Mouse (Mus musculus) MEL-GATA-1-ER (cell line): ENCODE data around the gene Epha8.
A peak's percentile ranks its signal among the peaks of the same experiment; 100 is the strongest.

Experiments
- DNase-seq: peaks from one replicate; pipeline ENCODE4 v3.0.0-alpha.2; 2012; ENCODE audit warnings: low read depth; ENCODE audit errors: extremely low read depth

Gene Epha8

DNA sequence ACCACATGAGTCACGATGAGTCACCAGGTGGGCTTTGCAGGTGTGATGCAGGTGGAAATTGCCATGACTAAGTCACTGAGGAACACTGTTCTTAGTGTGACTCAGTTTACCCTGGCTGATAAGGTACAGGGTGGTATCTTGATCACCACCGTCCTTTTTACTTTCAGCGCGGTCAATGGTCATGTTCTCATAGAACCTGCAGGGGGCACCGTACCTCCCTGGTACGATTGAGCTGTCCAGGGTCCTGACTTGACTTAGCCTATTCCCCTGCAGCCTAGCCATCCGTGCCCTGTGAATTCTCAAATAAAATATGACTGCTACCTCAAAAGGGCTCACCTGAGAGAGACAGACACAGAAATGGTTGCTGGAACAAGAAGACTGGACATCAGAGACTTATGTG, 49.6 kb downstream of the Epha8 start:
- DNase-seq: no peak

DNA sequence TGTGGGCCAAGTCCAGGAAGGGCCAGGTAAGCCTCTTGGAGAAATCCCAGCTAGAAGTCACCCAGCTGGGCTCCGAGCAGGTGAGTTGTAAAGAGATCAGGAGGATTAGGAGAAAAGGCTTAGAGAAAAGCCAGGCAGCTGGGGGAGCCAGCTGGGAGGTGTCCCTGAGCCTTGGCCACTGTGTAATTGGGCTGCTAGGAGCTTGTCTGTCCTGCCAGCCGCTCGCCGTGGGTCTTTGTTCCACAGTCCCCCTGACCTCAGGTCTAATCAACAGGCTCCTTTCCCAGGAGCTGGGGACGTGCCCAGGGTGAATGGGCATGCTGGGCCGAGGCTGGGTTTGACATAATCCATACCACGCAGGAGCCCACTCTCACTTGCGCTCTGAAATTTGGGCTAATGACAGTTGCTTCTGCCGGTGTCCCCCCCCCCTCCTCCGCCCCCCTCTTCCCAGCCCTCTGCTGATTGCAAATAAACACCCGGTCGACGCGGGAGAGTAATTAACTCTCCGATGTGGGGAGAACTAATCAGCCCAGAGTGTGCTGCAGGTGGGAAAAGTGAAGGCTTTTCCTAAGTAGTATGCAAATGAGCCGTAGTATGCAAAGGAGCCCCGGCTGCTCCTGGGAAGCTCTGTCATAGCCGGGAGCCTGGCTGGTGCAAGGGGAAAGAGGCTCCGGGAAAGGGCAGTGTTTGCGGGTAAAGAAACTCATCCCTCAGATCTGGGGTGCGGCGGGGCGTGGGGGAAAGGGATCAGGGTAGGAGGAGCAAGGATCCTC, 51.7 kb downstream of the Epha8 start:
- no peak for DNase-seq

DNA sequence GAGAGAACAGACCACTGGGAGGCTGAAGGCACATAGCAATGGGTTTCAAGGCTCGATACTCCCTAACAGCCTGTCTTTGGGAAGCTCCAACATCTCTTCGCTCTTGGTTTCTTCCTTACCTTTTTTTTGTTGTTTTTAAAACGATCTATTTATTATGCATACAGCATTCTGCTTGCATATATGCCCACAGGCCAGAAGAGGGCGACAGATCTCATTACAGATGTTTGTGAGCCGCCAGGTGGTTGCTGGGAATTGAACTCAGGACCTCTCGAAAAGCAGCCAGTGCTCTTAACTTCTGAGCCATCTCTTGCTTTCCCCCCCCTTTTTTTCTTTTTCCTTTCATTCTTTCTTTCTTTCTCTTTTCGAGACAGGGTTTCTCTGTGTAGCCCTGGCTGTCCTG, 57.5 kb downstream of the Epha8 start:
- no peak for DNase-seq

DNA sequence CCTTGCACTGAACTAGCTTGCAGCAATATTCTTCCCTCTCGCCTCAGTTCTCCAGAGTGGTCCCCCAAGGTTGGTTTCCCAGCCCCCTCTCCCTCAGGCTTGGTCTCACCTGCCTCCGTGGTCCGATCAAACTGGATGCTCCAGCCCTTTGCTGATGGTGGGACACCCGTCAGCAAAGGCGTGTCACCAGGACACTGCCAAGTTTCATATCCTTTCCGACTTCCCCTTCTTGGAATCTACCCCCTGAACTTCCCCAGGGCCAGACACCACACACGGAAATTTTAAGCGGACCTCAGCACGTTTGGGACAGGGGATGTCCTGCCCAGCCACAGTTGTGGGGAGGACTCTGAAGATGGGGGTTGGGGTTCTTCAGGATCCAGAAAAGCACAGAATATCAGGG, 58.0 kb downstream of the Epha8 start, which contains the start of gene C1qa:
C1qa (minus strand) TSS at position 167 of the 400 bp plus-strand sequence.
- DNase-seq: no peak

DNA sequence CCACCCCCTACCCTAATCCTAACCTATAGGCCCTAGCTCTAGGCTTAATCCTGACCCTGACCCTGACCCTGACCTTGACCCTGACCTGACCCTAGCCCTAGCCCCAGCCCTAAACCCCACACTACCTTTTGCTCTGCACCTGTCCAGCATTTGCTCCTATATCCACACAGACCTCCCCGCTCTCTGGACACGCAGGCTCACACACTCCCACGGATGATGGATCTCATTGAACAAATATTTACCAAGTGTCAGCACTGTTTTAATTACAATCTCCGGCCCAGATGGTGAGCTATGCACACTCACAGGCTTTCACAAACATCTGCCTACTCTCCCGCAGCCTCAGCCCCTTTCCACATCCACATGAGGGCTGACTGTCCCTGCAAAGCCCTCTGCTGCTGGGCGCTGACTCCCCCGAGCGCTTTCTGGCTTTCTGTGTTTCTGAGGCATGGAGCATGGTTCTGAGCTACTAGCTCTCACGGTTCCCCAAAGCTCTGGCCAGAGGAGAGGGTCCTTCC, 58.5 kb downstream of the Epha8 start:
- DNase-seq: no peak

DNA sequence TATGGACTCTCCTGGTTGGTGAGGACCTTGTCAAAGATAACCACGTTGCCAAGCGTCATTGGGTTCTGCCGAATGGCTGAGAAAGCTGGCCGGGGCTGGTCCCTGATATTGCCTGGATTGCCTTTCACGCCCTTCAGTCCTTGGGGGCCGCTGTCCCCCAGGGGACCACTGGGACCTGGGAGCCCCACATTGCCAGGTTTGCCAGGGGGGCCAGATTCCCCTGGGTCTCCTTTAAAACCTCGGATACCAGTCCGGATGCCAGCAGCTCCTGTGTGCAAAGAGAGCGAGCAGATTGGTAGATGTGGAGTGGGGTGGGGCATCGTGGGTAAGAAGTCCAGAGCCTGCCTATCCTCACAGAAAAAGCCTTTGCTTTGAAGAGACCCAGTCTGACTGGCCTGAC, 60.2 kb downstream of the Epha8 start:
- DNase-seq: no peak

DNA sequence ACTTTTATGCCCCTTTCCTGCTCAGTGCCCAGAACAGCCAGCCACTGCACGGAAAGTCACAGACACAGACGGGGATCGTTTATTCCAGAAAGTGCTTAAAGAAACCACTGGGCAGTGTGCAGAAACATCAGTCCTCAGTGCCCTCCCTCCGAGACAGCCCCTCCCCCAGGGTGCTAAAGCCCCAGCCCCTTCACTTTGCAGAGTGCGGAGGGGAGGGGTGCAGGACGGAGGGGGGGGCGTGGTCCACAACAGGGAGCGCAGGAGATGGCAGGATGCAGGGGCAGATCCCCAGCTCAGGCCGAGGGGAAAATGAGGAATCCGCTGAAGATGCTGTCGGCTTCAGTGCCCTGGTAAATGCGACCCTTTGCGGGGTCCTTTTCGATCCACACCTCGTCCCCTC, 60.8 kb downstream of the Epha8 start:
- no peak for DNase-seq

DNA sequence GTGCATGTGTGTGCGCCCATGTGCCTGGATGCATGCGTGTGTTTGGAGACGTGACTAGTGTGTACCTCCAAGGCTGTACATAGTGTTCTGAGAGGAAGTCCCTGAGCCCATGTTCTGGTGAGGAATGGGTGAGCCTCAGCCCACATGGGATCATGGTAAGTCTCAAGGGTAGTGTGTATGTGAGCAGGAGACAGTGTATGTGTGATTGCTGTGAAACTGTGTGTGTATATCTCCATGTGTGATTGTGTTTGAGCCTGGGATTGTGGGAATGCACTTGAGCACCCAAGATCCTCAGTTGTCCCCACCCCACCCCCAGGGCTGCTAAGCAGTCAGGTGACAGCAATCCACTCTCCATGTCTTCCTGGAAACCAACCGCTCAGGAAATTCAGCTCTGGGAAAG, 61.8 kb downstream of the Epha8 start:
- no peak for DNase-seq

DNA sequence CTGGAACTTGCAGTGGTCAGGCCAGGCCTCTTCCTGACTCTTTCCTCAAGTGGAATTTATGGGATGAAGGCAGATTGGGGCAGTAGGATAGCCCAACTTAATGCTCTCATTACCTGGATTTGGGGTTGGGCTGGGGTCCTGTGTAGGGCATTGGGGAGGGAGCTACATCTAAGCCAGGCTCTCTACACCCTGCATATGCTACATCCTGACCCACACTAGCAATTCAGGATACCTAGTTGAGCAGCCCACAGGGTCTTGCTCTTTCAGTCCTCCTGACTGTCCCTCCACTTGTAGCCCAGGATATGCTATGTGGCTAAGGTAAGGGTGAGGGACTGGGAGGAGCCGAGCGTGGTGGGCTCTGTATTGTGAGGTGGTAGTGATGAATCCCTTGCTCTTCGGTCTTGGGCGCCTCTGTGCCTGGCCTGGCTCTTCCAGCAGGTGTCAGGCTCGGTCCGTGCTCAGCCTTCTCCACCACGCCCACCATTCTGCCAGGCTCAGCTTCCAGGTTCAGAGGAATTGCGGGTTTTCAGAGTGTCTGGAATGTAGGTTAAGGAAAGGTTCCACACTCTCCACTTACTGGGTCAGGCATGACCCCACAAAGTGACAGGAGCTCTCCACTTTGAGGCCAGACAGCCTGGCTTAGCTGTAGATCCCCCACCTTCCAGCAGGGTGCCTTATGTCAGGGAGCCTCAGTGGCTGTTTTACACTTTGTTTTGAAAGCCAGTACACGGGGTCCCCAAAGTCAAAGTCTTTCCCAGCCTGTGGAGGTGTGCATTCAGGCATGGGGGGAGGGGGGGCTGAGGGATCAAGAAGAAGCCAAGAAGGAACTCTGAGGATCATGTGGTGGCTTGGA, 62.7 kb downstream of the Epha8 start:
- no peak for DNase-seq

DNA sequence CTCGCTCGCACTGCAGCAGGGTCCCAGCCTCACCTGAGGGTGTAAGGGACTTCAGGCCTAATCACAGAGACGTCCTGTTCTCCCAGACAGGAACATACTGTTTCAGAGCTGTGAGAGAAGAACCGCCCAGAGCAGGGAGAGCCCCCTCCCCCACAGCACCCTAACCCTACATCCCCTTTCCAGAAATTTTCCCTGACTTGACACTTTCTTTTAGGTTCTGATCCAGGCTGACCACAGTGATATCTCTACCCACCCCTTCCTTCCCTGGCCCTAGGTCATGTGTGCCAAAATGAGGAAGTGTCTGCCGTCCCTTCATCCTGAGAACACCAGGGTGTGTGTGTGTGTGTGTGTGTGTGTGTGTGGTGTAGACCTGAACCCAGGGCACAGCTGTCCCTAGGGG, 63.8 kb downstream of the Epha8 start, which contains the start of gene C1qc:
C1qc (minus strand) TSS at position 255 of the 400 bp plus-strand sequence.
- DNase-seq: peak; percentile 49

DNA sequence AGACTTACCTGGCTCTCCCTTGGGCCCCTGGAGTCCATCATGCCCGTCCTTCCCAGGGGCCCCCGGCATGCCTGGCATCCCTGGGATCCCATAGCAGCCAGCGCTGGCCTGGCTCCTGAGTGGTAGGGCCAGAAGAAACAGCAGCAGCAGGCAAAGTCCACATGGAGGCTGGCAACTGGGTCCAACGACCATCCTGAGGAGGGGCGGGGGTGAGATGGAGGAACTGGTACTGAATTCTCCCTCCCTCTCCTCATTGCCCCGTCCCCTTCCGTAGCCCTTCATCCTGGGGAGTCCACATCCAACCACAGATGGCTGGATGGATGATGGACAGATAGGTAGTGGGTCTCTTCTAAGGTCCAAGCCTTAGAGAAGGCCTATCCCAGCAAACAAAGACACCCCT, 64.2 kb downstream of the Epha8 start:
- no peak for DNase-seq

DNA sequence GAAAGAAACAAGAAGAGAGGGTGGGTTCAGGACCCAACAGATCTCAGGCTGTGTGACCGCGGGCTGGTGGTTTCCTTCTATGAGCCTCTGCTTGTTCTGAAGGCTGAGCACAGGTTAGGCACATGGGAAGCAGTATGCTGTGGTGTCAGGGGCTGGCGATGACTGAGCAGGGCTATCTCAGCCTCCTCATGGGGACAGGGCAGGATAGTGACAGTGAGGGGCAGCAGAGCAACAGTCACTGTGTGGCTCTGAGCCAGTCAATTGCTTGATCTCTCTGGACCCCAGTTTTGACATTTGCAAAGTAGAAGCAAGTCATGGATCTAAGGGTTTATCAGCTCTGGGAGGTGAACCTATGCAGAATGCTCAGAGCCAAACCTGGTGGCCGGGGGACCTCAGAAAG, 65.5 kb downstream of the Epha8 start:
- no peak for DNase-seq

DNA sequence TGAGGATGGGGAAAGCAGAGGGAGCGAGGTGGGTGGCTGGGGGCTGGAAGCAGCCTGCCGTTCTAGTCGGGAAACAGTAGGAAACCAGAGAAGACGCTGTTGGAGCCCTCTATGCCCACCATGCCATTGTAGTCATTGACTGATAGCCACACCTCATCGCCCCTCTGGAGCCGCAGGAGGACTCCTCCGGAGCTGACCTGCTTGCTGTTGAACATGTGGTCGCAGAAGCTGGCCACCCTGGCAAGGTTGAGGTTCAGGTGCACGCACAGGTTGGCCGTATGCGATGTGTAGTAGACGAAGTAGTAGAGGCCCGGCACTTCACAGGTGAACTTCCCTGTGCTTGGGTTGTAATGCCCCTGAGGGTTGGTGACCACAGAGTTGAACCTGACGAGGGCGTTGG, 66.6 kb downstream of the Epha8 start:
- DNase-seq: no peak

DNA sequence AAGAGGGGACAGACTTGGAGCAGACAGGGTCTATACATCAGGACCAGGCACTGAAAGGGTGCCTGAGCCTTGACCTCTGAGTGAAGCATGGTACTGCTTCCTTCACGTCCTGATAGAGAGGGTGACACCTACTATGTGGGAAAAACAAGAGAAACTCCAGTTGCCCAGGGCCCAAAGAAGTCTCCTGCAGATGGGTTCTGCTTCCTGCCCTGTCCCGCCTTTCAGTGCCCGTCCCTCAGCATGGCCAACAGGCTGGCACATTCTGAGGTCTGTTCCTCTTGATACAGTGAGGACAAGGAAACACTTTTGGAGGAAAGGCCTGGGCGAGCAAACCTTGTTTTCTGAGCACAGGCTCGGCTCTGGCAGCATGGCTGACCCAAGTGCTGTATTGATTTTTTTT, 68.9 kb downstream of the Epha8 start:
- no peak for DNase-seq

DNA sequence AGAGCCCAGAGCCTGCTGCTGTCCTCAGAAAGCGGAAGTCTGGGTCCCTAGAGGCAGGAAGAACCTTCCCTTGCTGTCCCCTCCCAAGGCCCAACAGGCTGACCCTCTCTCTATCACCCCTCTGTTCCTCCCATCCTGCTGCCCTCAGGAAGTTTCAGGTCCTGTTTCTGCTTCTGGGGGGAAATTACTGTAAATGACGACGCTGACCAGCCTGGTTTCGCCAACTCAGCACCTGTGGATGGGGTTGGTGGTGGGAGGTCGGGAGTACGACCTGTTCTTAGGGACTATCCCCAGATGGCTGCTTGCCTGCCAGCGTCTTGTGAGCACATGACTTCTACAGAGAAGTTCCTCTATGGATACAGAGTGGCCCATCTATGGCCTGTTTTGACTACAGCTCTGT, 70.5 kb downstream of the Epha8 start, which contains the start of gene C1qb:
C1qb (minus strand) TSS at position 87 of the 400 bp plus-strand sequence.
- DNase-seq: no peak
